Mouse (Mus musculus) Muller cell, postnatal 12 days (primary cell): ENCODE data around the gene Eif2d.
A peak's percentile ranks its signal among the peaks of the same experiment; 100 is the strongest.

ENCODE experiments used
- DNase-seq: peaks from one replicate; pipeline ENCODE4 v3.0.0-alpha.2; 2015; ENCODE audit errors: inconsistent ontology term

Gene Eif2d

GRCm38 (mm10) chr1:131184253-131184955, 31.4 kb downstream of the Eif2d start:
- no peak for DNase-seq

GRCm38 (mm10) chr1:131184956-131185660, 32.1 kb downstream of the Eif2d start:
- DNase-seq = no peak

GRCm38 (mm10) chr1:131185821-131186506, 33.0 kb downstream of the Eif2d start:
- no peak for DNase-seq

- no peak for DNase-seq
Measured at GRCm38 (mm10) chr1:131186995-131187394, 34.0 kb downstream of the Eif2d start.

- DNase-seq = no peak
Measured at GRCm38 (mm10) chr1:131187856-131188255, 34.9 kb downstream of the Eif2d start.

DNA sequence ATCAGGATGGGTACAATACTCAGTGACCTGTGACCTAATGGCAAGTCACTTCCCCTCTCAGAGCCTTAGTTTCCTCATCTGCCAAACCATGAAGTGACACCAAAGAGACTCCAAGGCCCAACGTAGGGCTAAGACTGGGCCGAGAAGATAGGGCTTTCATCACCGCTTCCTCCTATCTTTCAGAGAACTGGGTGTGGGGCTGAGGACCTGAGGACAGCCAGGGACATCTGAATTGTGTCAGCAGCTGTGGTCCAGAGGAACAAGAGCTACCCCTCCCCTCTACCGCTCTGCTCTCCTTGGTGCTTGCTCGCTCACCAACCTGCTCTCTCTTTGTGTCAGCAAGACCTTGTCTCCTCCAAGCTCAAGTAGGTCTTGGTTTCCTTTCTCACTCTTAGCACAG, 35.7 kb downstream of the Eif2d start:
- DNase-seq = no peak

GRCm38 (mm10) chr1:131193746-131194145, 40.8 kb downstream of the Eif2d start:
- DNase-seq = no peak

- DNase-seq = no peak
Measured at GRCm38 (mm10) chr1:131195653-131196052, 42.7 kb downstream of the Eif2d start.

GRCm38 (mm10) chr1:131196107-131196506, 43.1 kb downstream of the Eif2d start:
- DNase-seq = no peak

- DNase-seq = no peak
Measured at GRCm38 (mm10) chr1:131198417-131198960, 45.5 kb downstream of the Eif2d start.

DNA sequence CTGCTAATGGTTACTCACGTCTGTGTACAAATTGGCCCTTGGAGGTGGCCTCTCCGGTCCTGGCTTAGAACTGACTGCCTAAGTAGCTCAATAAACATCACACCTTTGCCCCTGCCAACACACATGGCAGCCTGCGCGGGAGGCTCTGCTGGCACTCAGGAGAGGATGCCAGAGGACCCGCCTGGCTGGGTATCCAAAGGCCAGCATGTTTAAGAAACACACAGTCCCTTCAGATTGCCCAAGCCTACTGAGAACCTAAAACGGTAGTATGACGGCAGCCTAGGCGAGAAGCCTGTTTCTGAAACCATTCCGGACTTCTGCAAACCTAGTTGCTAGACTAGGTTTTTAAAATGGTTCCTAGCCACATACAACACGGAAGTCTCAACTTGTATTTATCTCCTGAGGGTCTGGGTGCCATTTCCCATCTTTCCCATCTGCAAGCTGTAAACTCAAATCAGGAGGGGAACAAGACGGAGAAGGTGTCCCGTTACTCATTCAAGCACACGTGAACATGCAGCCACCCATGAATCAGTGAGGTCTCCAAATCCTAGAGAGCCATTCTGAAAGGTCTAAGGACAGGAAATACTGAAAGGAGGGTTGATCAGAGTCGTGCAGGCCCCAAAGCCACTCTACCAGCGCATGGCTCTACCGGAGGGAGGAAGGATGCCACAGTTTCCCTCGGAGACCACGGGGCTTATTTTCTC, 46.3 kb downstream of the Eif2d start:
- no peak for DNase-seq

DNA sequence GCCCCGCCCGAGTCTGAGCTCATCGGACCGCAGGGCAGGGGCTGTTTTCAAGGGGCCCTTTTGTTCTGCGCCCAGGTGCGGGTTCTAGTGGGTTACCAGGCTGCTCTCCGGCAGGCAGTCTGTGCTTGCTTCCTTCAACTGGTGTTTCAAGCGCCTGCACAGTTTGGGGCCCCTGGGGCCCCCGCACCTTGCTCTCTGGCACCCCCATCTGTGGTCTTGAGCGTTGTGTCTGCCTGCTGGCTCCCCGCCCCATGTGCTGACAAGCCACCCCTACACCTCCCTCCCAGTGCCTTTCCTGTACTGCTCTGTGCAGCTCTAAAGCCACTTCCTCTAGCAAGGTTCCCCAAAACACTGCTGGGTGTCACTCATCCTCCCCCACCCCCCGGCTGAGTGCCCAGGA, 47.0 kb downstream of the Eif2d start:
- no peak for DNase-seq

GRCm38 (mm10) chr1:131200588-131200987, 47.6 kb downstream of the Eif2d start:
- DNase-seq = peak; percentile 78

- DNase-seq = no peak
Measured at GRCm38 (mm10) chr1:131201391-131201790, 48.4 kb downstream of the Eif2d start.

GRCm38 (mm10) chr1:131204461-131204860, 51.5 kb downstream of the Eif2d start:
- no peak for DNase-seq

GRCm38 (mm10) chr1:131206342-131206741, 53.4 kb downstream of the Eif2d start:
- no peak for DNase-seq

DNA sequence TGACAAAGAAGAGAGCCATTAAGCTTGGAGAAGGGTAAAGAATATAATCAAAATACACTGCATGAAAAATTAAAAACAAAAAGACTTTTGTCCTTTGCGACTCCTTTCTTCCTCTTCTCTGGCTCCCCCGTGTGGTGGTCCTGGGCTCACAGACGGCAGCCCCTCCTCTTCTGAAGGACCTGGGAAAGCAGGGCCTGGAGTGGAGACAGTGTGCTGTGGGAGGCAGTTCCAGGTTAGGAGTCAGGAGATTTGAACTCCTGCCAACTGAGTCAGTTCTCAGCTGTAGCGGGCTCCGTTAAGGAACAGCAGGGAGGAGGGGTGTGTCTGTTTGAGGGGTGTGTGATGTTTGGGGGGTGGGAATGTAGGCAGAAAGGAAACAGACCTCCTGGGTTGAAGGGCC, 54.5 kb downstream of the Eif2d start:
- peak; percentile 70 for DNase-seq

DNA sequence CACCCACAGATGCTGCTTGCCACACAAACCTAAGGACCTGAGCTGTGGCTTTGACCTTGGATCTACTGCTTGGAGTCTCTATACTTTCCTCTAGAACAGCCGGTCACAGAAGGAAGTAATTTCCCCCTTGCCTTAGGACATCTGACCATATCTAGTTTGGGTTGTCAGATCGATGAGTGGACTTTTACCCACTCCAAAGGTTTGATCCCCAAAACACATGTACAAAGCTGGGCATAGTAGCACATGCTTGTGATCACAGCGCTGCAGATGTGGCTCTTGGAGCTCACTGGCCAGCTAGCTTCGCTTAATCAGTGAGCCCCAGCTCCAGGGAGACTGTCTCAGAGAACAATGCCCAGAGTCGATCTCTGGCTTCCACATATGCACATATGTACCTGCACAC, 55.1 kb downstream of the Eif2d start:
- DNase-seq = no peak

DNA sequence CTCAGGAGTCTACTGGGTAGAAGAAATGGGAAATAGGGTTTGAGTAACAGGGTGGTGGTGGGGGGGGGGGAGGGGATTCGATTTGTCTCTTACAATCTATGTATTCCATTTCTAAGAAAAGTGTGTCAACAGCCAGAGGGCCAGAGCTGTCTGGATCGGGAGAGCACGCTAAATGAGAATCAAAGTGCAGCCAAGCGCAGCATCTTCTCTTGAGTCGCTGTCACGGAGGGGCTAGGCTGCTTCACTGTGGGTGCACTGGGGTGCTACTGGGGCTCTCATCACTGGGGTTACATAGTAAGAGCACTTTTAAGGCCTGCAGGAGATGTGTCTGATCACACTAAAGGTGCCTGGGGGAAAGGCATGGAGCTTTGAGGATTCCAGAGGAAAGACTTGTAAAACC, 55.8 kb downstream of the Eif2d start:
- DNase-seq = no peak

- DNase-seq = peak; percentile 17
Measured at GRCm38 (mm10) chr1:131209971-131210426, 57.0 kb downstream of the Eif2d start.

- DNase-seq = no peak
Measured at GRCm38 (mm10) chr1:131211655-131212054, 58.7 kb downstream of the Eif2d start.

- DNase-seq = no peak
Measured at GRCm38 (mm10) chr1:131212956-131213355, 60.0 kb downstream of the Eif2d start.
